Mouse (Mus musculus): ENCODE data around the gene Maml3.

Maml3 gene

GRCm38 (mm10) chr3:52003663-52004062 lies 101.2 kb downstream of the Maml3 start:
- in situ Hi-C loops (cut with MboI): no loop called here

DNA sequence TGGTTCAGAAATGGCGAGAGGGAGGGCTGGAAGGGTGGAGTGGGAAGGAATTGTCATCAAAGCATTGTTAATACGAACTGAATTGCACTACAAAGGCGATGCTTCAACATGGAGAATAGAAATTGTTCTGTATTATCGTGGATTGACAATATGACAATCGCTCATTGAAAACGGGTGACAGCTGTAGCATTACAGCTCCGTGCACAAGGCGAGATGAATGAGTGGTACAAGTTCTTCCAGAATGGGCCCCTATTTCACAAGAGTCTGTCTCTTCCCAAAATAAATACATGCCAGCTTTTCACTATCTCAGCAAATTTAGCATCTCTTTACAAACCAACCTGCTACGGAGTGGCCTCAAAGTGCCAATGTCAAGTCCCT lies 103.4 kb downstream of the Maml3 start:
- in situ Hi-C loops (cut with MboI): no loop called here

- in situ Hi-C loops (cut with MboI): no loop called here
These were observed 103.9 kb downstream of the Maml3 start for GRCm38 (mm10) chr3:52000871-52001517.

DNA sequence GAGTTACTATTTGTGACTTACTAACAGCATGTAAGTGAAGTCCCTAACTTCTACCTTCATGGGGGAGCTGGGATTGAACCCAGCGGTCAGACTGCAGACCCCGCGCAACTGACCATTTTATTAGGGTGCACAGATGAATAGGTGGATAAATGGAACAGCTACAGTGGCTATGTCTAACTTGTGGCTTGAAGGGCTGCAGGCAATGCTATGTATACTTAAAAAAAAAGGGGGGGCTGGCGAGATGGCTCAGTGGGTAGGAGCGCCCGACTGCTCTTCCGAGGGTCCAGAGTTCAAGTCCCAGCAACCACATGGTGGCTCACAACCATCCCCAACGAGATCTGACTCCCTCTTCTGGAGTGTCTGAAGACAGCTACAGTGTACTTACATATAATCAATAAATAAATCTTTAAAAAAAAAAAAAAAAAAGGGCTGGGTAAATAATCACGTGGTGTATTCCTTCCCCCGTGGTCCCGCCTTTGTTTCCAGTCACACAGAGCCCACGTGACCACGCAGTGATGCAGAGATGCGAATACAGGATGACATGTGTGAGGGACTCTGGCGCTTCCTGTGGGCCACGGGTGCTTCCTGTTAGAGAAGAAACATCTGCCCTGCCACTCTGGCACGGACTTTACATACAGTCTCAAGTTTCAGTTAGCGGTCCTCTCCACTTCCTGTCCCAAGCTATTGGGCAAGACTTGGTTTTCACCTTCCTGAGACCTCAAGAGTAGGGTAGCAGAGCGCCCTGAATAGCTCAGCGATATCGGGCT lies 105.0 kb downstream of the Maml3 start:
- in situ Hi-C loops (cut with MboI): no loop called here

GRCm38 (mm10) chr3:51998511-51999399 lies 106.1 kb downstream of the Maml3 start:
- in situ Hi-C loops (cut with MboI): no loop called here

GRCm38 (mm10) chr3:51997616-51998015 lies 107.3 kb downstream of the Maml3 start:
- in situ Hi-C loops (cut with MboI): no loop called here

DNA sequence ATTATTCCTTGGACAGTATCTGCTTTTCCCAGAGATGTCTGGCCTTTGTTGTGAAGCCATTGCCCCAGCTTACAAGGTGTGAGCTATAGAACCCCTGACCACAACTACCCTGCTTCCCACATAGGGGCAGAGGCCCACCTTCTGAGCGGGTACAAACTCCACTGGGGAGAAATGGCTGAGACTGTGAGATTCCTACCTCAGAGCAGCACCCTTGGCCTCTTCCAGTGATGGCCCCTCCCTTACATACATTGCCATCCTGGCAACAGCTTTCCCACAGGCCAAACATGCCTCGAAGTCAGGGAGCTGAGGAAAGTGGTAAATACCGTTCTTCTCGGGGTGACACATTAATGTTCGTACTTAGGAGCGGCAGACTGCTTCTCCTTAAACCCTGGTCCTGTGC lies 118.4 kb downstream of the Maml3 start:
- in situ Hi-C loops (cut with MboI): no loop called here

DNA sequence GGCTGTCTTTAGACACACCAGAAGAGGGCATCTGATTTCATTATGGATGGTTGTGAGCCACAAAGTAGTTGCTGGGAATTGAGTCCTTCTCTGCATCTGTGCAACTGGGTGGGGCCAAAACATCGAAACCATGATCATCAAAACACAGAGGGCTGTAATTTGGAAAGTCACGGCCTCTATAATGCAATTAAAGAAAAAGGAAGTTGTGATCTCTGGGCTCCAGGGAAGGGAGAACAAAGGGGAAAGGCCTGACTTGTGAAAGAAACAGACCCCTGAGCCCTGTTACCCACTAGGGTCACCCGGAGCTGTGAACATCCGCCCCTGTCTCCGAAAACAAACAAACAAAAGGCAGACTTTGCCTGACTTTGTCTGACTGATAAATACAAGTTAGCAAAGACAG lies 123.4 kb downstream of the Maml3 start:
- in situ Hi-C loops (cut with MboI): no loop called here

GRCm38 (mm10) chr3:51977654-51978352 lies 127.1 kb downstream of the Maml3 start:
- in situ Hi-C loops (cut with MboI): no loop called here

DNA sequence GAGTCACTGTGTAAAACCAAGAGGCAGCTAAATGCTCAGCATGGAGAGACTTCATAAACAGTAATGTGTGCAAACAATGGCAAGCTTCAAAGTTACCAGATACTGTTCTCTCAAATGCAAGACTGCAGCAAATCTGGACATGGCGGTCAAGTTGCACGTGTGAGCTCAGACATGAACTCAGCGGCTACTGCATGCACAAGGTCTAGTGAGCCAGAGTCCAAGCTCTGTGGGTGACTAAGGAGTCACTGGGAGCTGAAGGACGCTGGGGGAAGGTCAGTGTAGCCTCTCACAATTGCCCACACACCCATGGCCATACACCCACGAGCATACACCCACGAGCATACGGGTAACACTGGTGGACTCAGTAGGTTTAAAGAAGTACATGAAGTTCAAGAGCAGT lies 130.3 kb downstream of the Maml3 start:
- in situ Hi-C loops (cut with MboI): no loop called here

- in situ Hi-C loops (cut with MboI): no loop called here
These were observed 130.7 kb downstream of the Maml3 start for GRCm38 (mm10) chr3:51974153-51974552.

- in situ Hi-C loops (cut with MboI): no loop called here
These were observed 132.3 kb downstream of the Maml3 start for GRCm38 (mm10) chr3:51972576-51972975.

DNA sequence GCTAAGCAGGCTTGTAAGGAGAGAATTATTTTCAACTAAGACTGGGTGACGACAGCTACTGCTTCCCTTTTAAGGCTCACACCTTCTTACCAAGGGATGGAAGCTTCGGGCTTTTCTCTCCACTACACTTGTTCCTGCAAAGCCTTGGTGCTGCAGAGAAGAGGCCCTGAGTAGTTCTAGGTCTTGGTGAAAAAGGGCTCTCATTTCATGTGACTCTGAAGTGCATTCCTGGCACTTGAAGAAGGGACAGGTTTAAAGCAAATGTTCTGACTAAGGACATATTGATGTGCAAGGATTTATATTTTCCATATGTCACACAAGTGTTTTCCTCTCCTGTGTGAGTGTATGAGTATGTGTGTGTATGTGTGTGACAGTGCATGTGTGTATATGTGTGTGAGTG lies 134.4 kb downstream of the Maml3 start:
- in situ Hi-C loops (cut with MboI): no loop called here

- in situ Hi-C loops (cut with MboI): no loop called here
These were observed 135.4 kb downstream of the Maml3 start for GRCm38 (mm10) chr3:51969451-51969850.

- in situ Hi-C loops (cut with MboI): no loop called here
These were observed 139.0 kb downstream of the Maml3 start for GRCm38 (mm10) chr3:51965841-51966240.

- in situ Hi-C loops (cut with MboI): no loop called here
These were observed 139.4 kb downstream of the Maml3 start for GRCm38 (mm10) chr3:51965436-51965835.

DNA sequence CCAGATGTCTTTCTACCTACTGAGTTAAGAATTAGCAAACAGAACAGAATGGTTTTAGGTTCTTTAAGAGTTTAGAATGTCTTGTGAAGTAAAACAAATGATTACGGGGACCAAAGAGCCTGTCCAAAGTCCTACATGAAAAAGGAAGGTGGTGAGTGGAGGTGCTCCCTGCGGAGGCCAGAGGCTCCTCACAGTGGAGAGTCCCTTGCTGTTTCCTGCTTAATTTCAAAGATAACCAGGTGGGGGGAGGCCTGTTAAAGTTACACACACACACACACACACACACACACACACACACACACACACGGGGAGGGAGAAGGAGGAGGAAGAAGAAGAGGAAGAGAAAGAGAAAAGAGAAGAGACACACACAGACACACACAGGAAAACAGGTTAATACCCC lies 139.9 kb downstream of the Maml3 start:
- in situ Hi-C loops (cut with MboI): no loop called here

DNA sequence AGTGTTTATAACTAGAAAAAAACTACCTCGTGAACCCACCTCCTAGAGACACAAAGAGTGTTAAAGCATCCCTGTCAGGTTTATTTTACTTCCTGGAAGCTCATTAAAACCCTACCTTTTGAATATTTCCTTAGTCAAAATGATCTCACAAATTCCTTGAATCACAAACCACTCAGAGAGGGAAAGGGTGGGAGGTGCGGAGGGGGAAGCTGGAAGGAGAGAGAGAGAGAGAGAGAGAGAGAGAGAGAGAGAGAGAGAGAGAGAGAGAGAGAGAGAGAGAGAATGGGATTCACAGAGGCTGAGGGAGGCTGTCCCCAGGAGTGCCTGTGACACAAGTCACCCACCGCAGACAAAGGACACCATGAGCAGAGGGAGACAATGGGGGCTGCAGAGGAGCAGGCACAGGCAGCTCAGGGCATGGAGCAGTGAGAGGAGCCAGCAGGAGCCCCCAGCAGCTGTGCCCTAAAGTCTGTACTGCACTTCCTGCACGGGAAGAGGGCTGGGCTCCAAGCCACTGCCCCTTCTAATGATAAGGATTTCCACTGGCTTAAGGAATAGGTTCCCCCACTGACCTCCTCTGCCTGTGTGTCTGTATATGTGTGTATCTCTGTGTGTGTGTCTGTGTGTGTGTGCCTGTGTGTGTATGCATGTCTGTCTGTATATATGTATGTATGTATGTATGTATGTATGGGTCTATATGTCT lies 140.8 kb downstream of the Maml3 start:
- in situ Hi-C loops (cut with MboI): no loop called here

DNA sequence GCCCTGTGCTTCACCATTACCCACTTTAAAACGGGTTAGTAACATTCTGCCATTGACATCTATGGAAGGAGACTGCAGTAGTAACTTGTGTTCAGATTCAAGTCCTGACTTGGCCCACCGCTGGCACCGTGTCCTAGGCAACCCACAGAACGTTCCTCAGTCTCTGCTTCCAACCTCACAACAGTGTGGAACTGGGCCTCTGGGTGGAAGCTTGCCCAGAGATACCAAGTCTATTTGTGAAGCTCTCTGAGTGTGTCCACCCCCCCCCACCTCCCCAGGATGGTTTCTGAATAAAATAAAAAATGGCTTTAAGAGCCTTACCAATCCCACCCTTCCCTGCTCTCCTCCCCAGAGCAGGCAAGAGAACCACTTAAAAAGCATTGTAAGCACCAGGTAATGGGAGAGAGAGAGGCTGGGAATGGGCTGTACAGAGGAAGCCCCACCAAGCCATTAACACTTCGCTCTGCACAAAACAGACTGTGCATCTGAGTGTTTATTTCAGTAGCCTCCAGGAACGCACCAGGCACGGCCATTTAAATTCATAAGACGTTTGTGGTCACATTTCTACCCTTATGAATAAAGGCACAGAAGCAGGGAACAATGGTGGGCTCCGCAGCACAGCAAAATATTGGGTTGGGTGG lies 141.6 kb downstream of the Maml3 start:
- in situ Hi-C loops (cut with MboI): no loop called here

DNA sequence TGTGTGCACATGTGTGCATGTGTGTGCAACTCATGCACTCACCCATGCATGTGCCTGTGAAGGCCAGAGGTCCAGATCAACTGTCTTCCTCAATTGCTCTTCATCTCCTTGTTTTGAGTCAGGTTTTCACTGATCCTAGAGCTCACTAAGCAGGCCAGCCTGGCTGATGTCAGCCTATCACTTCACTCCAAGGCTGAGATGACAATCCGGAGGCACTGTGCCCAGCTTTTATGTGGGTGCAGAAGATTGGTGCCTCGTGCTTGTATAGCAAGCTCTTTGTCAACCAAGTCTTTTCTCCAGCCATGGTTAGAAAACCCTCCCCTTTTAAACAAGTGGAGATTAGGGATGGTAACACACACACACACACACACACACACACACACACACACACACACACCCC lies 146.1 kb downstream of the Maml3 start:
- in situ Hi-C loops (cut with MboI): no loop called here

DNA sequence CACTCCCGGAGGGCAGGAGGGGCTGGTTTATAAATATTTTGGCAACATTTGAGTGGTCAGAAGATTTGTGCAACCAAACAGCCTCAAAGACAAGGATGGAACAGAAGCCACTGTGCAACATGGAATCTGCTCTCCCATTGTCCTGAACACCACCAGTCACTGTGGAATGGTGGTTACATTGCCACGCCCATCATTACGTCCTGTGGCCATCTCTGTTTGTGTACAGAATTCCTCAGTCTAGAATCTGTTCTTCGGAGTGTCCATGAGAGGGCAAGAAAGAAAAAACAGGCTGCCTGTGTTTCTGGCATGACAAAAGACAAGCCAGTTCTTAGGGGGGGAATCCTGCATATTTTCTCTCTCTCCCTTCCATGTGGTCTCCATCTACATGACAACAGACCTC lies 150.4 kb downstream of the Maml3 start:
- in situ Hi-C loops (cut with MboI): no loop called here

Measured in mature B cell (primary cell).